Mouse (Mus musculus): ENCODE data around the gene Ift27. TPM values are rescaled to one million over a fixed set of nuclear protein-coding genes. Genes with fewer than 3 reads are reported as not detected.

Gene Ift27
- polyA plus RNA-seq (2012) = 126 and 153 TPM in 2 replicates

DNA sequence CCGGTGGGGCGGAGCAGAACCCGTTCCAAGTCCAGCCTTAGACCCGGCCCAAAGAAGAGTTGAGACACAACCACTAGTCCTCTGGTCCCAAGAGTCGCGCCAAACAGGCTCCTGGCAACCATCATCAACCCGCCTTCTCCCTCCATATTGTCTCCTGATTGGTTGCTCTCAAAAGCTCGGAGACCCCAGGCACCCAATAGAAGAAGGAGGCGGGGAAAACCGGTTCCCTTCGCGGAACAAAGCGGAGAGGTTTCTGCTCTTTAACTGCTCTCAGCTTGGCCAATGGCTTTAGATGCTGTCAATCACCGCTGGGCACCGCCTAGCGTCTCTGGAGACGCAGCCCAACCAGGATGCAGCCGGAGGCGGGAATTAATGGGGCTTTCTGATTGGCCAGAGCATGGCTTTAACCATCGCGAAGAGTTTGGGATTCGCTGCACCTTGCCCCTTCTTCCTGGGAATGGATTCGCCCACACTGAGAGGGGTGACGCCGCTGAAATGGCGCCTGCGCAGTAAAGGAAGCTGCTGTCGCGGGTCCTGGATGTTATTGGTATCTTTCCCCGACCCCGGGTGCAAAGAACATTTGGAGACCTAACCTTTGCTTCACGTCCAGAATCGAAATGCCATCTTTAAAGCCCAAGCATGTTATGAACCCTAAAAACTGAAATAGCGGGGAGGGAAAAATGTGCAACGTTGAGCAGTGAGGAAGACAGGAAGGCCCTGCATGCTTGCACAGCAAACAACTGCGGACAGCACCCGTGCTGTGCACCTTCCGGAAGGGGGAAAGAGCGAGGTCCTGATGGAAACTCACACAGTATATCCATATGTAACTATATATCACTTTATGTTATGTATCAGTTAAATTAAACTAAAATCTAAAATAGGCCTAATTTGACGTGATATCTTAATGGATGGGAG lies at the start of gene Ift27:
Gene Ift27 (minus strand): TSS at position 136 of the 915 bp plus-strand sequence.
- TF ChIP-seq GATA1 (IDR thresholded peaks at IDR 0.05; ENCODE audit: low read length) = no peak

DNA sequence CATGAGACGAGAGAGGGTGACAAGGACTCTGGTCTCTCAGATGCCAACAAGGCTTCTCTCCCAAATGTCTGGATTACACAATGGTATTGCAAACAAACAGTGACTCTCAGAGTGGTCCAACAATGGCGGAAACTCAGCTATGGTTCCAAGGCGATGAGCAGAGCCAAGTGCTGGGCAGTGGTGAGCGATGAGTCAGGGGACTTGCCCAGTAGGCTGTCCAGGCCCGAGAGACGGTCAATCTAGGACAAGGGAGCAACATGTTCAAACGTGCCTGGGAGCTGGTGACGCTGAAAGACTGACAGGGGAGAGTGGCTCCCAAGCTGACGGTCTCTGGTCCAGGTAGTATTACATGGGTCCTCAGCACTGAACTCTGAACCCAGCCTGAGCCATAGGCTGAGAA lies 41.4 kb upstream of the Ift27 start:
- TF ChIP-seq GATA1 (IDR thresholded peaks at IDR 0.05; ENCODE audit: low read length) = no peak

DNA sequence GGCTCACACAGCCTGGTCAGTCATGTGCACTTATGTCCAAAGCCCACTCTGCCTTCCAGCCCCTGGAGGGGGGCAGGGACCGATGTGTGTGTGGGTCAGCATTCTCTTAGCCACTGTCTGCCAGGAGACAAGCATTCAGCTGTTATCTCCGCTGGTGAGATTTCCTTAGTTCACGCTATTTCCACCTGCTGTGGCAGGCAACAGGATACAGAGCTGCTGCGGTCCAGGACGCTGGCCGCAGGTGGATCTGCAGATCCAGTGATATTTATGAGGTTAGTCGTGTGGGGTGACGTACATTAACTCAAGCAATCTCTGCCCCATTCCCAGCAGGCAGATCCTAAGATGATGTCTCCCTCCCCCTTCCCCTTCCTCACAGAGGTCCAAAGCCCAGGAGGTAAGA lies 37.5 kb upstream of the Ift27 start:
- no peak for TF ChIP-seq GATA1 (IDR thresholded peaks at IDR 0.05; ENCODE audit: low read length)

DNA sequence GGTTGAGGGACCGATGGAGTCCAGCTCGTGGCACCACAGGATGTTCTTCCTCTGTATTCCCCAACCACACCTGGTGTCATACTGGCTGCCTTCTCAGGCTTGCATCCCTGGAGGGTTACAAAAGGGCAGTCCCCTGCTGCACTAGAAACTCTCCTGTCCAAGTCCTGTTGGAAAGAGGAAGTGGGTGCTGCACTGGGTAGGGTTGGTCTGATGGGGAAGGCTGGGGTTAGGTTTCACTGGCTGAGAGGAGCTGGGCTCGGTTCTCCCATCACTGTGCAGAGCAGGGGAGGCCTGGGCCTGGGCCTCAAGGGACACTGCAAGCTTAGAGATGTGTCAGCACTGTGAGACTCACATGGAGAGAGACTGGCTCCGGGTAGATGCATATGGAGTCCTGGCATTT lies 36.3 kb upstream of the Ift27 start:
- TF ChIP-seq GATA1 (IDR thresholded peaks at IDR 0.05; ENCODE audit: low read length) = no peak

DNA sequence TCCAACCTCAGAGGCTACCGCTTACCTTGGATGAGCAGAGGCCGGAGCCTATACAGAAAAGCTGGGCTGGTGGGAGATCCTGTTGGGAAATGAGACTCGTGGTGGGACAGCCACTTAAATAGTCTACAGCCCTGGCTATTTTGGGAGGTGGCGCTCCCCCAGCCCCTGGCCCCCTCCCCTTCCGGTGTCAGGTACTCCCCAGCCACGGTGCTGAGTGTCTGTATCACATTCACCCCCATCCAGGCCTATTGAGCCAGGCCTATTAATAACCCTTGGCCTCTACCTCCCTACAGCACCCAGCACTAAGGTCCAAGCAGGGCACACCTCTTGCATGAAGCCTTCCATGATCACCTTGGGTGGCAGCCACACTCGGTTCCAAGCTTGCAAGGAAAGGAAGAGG lies 32.4 kb upstream of the Ift27 start, which contains the start of gene Pvalb:
Gene Pvalb (minus strand): TSS at position 89 of the 400 bp plus-strand sequence.
- TF ChIP-seq GATA1 (IDR thresholded peaks at IDR 0.05; ENCODE audit: low read length) = no peak

DNA sequence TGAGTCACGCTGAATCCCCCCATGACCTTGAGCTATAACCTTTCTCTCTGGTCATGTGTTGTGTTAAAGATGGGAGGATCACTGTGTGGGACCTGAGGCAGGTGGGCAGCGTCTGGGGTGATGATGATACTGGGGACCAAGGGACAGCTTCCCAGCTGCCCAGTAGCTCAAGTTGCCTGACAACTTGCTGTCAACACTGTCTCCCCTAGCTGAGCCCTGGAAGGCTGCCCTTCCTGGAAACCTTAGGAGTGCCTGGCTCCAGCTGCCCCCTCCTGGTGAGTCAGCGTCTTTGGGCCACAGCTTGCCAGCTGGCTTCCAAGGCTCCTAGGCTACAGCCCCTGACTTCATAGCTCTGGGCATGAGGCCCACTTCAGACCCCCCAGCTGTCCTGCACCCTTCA lies 31.3 kb upstream of the Ift27 start:
- TF ChIP-seq GATA1 (IDR thresholded peaks at IDR 0.05; ENCODE audit: low read length) = no peak

DNA sequence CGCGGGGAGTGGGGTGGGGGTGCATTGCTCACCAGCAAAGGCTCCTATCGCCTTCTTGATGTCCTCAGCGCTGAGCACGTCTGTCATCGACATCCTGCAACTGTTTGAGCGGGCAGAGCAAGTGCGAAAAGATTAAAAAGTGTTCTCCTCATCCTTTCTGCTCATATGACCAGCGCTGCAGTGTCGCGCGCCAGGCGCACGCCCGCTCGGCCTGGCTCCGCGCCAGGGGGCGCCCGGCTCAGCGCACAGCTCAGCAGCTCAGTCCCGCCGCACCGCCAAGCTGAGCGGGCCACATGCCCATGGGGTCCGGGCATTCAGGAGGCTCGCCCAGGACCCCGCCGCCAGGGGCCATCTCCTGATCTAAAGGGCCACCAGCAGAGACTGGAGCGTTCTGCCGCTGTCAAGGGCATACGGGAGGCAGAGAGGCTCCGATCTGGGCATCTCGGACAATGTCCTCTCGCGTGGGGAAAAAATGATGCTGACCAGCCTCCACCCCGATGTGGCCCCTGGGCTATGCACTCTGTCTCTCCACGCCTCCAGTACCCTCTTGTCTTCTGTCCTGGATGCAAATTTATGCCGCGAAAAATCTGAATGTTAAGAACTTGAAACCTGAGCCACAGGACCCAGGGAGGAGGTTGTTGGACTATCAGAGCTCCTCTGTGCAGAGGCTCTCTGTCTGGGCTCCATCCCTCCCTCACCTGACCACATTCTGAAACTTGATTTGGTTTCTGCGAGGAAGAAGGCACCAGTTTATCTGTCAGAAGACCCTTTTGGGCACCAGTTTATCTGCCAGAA lies 30.3 kb upstream of the Ift27 start:
- TF ChIP-seq GATA1 (IDR thresholded peaks at IDR 0.05; ENCODE audit: low read length) = no peak

DNA sequence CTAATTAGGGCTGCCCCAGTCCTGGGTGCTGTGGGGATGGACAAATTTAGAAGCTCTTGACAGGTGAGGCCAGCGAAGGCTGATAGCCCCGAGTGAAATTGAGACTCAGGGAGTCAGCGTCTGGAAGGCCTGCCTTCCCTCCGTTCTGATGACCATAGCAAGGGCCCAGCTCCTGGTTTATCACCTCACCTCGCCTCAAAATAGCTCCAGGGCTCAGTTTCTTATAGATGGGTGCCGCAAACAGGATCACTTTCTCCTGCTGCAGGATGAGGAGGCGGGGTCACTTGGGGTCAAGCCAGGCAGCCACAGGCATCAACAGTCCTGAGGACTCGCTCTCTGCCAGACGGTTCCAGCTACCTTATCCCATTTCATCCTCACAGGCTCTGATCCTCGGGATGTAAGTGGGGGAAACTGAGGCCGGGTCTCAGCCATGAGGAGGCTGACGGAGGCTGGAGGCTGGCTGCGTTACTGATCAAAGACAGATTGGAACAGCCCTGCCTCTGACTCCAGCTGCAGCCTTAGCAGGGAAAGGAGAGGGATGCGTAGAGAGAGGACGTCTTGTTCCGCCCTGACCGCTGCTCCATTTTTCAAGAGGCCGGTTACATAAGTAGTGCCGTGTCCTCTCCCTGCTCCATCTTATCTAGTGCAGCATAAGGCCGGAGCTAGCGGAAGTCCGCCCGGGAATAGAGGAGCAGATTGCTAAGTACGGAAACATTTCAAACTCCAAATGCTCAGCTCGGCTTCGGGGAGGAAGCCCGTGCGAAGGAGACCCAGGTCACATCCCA lies 21.4 kb upstream of the Ift27 start:
- TF ChIP-seq GATA1 (IDR thresholded peaks at IDR 0.05; ENCODE audit: low read length) = no peak

DNA sequence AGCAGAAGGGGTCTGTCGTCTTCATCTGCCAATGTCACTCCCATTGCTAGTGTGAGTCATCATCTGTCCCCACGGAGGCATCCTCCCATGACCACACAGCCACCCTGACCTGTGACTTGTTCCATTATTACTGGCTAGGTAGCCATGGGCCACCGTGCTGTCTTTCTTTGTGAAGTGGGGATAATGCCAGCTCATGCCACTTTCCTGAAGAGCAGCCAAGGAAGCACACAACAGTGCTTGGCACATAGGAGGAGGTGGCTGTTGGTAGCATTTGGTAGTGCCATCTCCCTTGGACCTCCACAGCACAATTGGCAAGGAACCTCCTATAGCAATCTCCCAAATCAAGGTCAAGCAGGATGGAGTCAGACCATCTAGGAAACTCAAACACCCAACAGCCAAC lies 20.4 kb upstream of the Ift27 start:
- TF ChIP-seq GATA1 (IDR thresholded peaks at IDR 0.05; ENCODE audit: low read length) = no peak

DNA sequence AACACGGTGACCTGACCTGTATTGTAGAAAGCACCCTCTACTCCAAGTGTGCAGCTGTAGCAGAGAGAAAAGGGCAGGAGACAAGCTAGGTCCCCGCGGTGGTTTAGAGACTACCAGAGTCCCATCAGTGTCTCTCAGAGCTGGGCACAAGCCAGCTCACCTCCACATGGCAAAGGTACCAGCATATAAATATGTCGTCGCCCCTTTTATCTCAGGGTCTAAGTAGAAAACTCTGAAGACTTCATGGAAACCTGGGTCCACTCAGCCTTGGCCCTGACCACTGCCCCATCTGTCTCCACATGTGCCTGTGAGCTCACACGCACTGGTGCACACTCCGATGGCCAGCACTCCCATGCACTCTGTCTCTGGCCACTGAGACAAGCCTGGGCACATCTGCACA lies 15.7 kb upstream of the Ift27 start:
- no peak for TF ChIP-seq GATA1 (IDR thresholded peaks at IDR 0.05; ENCODE audit: low read length)

DNA sequence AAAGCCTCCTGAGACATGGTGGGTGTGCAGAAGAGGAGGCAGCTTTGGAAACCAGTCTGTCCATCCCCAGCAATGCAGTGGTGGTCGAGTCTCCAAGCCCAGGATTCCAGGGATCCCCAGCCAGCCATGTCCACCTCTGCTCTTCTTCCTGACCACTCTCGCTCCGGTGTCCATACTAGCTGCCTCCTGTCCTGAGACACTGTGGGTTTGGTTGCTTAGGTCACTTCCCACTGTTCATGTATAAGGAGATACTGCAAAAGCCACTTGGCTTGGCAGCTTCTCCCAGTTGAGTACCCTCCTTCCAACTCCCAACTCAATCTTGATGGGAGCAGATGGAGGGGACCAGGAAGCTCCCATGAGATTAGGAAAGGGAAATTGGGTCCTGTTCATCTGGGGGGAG lies 14.6 kb upstream of the Ift27 start:
- no peak for TF ChIP-seq GATA1 (IDR thresholded peaks at IDR 0.05; ENCODE audit: low read length)

DNA sequence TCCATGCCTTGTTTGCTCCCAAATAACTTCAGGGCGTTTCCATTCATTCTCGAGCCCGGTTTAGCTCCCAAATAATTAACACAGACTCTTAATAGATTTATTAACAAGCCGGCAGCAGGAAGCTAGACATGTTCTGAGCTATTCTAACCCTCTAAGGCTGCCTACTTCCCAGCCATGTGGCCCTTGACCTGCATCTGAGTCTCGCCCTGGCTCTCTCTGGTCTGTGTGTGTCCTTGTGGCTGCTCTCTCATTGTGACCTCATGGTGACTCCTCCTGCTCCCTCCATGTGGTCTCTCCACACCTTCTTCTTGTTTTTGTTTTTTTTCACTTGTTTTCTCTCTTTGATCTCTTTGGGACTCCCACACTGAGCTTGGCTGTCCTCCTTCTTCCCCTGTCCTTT lies 13.0 kb upstream of the Ift27 start:
- no peak for TF ChIP-seq GATA1 (IDR thresholded peaks at IDR 0.05; ENCODE audit: low read length)

DNA sequence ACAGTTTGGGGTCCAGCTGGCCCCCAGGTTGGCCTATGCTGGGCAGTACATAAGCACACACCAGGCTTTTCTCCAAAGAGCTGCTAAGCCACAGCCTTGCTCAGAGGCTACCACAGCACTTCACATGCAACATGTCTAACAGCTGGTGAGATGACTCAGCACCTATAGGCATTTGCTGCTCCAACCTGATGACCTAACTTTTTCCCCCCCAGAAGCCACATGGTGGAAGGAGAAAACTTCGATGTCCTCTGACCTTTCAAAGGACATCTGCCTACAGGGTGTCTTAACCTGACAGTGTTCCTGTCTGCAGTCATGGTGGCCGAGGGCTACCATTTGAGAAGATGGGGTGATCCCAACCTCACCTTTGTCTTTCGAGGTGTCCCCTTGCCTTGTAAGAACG lies 11.7 kb upstream of the Ift27 start:
- no peak for TF ChIP-seq GATA1 (IDR thresholded peaks at IDR 0.05; ENCODE audit: low read length)

DNA sequence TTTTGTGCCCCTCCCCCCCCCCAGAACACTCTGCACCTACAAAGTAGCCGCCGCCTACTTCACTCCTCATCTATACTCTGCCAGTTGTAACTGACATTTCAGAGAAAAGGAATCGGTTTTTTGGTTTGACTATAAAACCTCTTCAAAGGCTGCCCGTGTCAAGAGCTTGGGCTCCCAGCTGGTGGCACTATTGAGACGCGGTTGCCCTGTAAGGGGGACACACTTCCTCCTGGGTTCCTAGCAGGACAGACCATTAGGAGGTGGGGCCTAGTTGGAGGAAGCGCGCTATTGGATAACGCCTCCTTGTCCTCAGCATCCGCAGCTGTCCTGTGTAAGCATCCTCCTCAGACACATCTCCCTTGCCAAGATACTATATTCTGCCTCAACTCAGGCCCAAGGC lies 10.9 kb upstream of the Ift27 start:
- no peak for TF ChIP-seq GATA1 (IDR thresholded peaks at IDR 0.05; ENCODE audit: low read length)

DNA sequence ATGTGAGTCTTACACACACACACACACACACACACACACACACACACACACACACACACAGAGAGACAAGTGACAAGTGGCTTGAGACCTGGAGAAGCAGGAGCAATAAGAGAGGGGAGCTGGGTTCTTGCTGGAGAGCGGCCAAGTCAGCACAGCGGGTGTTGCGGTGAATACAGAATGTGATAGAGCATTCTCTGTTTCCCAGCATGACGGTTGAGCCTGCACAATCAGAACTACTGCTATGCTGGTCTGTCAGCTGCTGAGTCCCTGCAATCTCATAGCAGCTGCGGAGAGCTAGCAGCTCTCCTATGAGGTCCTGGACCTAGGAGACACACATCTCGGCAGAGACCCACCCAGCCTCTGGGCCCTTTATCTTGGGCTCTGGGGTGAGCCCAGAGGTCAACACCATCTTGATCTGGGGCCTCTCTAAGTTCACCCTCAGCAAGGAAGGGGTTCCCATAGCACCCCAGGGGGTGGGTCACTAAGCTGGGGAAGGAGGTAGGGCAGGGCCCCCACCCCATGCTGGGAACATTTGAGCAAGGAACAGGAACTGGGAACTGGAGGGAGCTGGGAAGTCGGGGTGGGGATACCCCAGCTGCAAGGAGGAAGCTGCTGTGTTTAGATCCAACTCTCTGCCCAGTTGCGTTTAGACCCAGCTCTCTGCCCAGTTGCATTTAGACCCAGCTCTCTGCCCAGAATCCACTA lies 7.9 kb upstream of the Ift27 start:
- no peak for TF ChIP-seq GATA1 (IDR thresholded peaks at IDR 0.05; ENCODE audit: low read length)
